Mouse (Mus musculus) limb, embryonic 11.5 days (tissue): ENCODE data around the gene 4921507P07Rik. TPM values are rescaled to one million over a fixed set of nuclear protein-coding genes. Genes with fewer than 3 reads are reported as not detected.
"Not testable (repeated sequence)": the region's sequence is repeated elsewhere in the genome, so short reads cannot be mapped to it uniquely, and the experiment has no call there.

ENCODE experiments used
- ATAC-seq: fragments of 200-750 bp; cut with Nextera tagmentation; 2 replicates; pipeline ENCODE4 v1.8.0; 2017; ENCODE audit warnings: low read depth; ENCODE audit not compliant: insufficient number of reproducible peaks, low FRiP score, low TSS enrichment
- DNase-seq: peaks from one replicate; pipeline ENCODE4 v3.0.0-alpha.2; 2015; ENCODE audit warnings: low spot score
- H3K27ac ChIP-seq: fragments of 300-500 bp; sonication (generic); replicated peaks from 2 replicates; pipeline ENCODE4 v1.5.1; 2014; ENCODE audit warnings: low read depth, mild to moderate bottlenecking, low read length
- H3K27me3 ChIP-seq: fragments of 300-500 bp; sonication (generic); 2 replicates; pipeline ENCODE4 v1.6.1; 2014; ENCODE audit warnings: mild to moderate bottlenecking, low read length, mixed read lengths; ENCODE audit not compliant: control insufficient read depth, insufficient read depth
- H3K36me3 ChIP-seq: fragments of 300-500 bp; sonication (generic); 2 replicates; pipeline ENCODE4 v1.6.1; 2014; ENCODE audit warnings: mild to moderate bottlenecking, low read length, moderate library complexity, mixed read lengths; ENCODE audit not compliant: control insufficient read depth, insufficient read depth
- H3K4me1 ChIP-seq: fragments of 300-500 bp; sonication (generic); 2 replicates; pipeline ENCODE4 v1.6.1; 2014; ENCODE audit warnings: low read length, mixed read lengths; ENCODE audit not compliant: control insufficient read depth, insufficient read depth
- H3K4me2 ChIP-seq: fragments of 300-500 bp; sonication (generic); 2 replicates; pipeline ENCODE4 v1.6.1; 2014; ENCODE audit warnings: low read depth, mild to moderate bottlenecking, moderate library complexity; ENCODE audit not compliant: severe bottlenecking
- H3K4me3 ChIP-seq: fragments of 300-500 bp; sonication (generic); 2 replicates; pipeline ENCODE4 v1.5.1; 2014; ENCODE audit warnings: low read depth, low read length
- H3K9ac ChIP-seq: fragments of 300-500 bp; sonication (generic); 2 replicates; pipeline ENCODE4 v1.6.1; 2014; ENCODE audit warnings: mild to moderate bottlenecking, low read length
- H3K9me3 ChIP-seq: fragments of 300-500 bp; sonication (generic); 2 replicates; pipeline ENCODE4 v1.6.1; 2016; ENCODE audit warnings: low read length; ENCODE audit not compliant: control insufficient read depth
- WGBS: fragments of 180-500 bp; shearing (Covaris S2); extraction: QIAGEN DNeasy Blood & Tissue Kit; methylation state at CpG from one replicate; pipeline ENCODE4 v1.1.7; 2014; 5-methylcytosine and 5-hydroxymethylcytosine counted together
- polyA plus RNA-seq: library from polyadenylated mRNA; unstranded; fragments of >200 nt; fragmentation: Nextera tagmentation; extraction: Ambion mirVana; gene quantifications from 2 replicates; pipeline ENCODE4 v1.2.1, GENCODE M21; 2014

Gene 4921507P07Rik
- polyA plus RNA-seq: 0.45 and 0.75 TPM in 2 replicates

- H3K9me3 ChIP-seq: no peaks in the 10 kb centered on the region
- H3K27ac ChIP-seq: no peak within 1 kb of the TSS
- H3K9ac ChIP-seq: peak within 1 kb of the TSS; percentile 63
- H3K36me3 ChIP-seq: no peaks in the 10 kb centered on the region
- H3K27me3 ChIP-seq: no peaks in the 10 kb centered on the region
- WGBS: under 1% methylated on average over 62 of the region's 62 CpGs
- H3K4me2 ChIP-seq: peak within 1 kb of the TSS; percentile 97
- H3K4me1 ChIP-seq: no peaks in the 10 kb centered on the region
- H3K4me3 ChIP-seq: peak within 1 kb of the TSS; percentile 53
- DNase-seq: peak; percentile 95
- ATAC-seq: peak; percentile 96
Measured at GRCm38 (mm10) chr6:50596301-50597211, at the start of gene 4921507P07Rik. Gene 4921507P07Rik, minus strand, starts transcription at chr6:50596632.

GRCm38 (mm10) chr6:50644701-50645100 is 48.3 kb upstream of the 4921507P07Rik start:
- H3K36me3 ChIP-seq: no peaks in the 10 kb centered on the region
- no peaks in the 10 kb centered on the region for H3K9me3 ChIP-seq
- DNase-seq: no peak
- no peak for ATAC-seq
- no peak overlapping the region for H3K4me3 ChIP-seq
- no peak overlapping the region for H3K4me2 ChIP-seq
- no peaks in the 10 kb centered on the region for H3K27me3 ChIP-seq
- no peak overlapping the region for H3K9ac ChIP-seq
- no peak overlapping the region for H3K27ac ChIP-seq
- peaks cover 5% of the 10 kb centered on the region for H3K4me1 ChIP-seq
- WGBS: 69% methylated on average over 3 of the region's 3 CpGs

- peak; percentile 56 for DNase-seq
- no peak for ATAC-seq
- WGBS: 48% methylated on average over 5 of the region's 5 CpGs
- Histone ChIP-seq H3K9ac (no peak overlapping the region), H3K4me2 (no peak overlapping the region), H3K4me1 (peaks cover 5% of the 10 kb centered on the region; the same call in 1 of the 2 replicates), H3K9me3 (no peaks in the 10 kb centered on the region), H3K4me3 (no peak overlapping the region), H3K36me3 (no peaks in the 10 kb centered on the region), H3K27ac (no peak overlapping the region), H3K27me3 (no peaks in the 10 kb centered on the region)
Measured at GRCm38 (mm10) chr6:50641898-50642297, 45.5 kb upstream of the 4921507P07Rik start.

- H3K9me3 ChIP-seq: no peaks in the 10 kb centered on the region
- no peak overlapping the region for H3K9ac ChIP-seq
- 80% methylated on average over 4 of the region's 4 CpGs for WGBS
- H3K4me3 ChIP-seq: no peak overlapping the region
- H3K4me1 ChIP-seq: peaks cover 5% of the 10 kb centered on the region; the same call in 1 of the 2 replicates
- DNase-seq: no peak
- no peak overlapping the region for H3K4me2 ChIP-seq
- no peak for ATAC-seq
- H3K36me3 ChIP-seq: no peaks in the 10 kb centered on the region
- no peak overlapping the region for H3K27ac ChIP-seq
- no peaks in the 10 kb centered on the region for H3K27me3 ChIP-seq
Measured at GRCm38 (mm10) chr6:50640377-50640776, 43.9 kb upstream of the 4921507P07Rik start.

GRCm38 (mm10) chr6:50639656-50640055 is 43.2 kb upstream of the 4921507P07Rik start:
- no peaks in the 10 kb centered on the region for H3K27me3 ChIP-seq
- peaks cover 5% of the 10 kb centered on the region; the same call in 1 of the 2 replicates for H3K4me1 ChIP-seq
- H3K9me3 ChIP-seq: no peaks in the 10 kb centered on the region
- no peak overlapping the region for H3K27ac ChIP-seq
- ATAC-seq (no peak), DNase-seq (no peak)
- 31% methylated on average over 2 of the region's 2 CpGs for WGBS
- H3K4me2 ChIP-seq: no peak overlapping the region
- no peak overlapping the region for H3K4me3 ChIP-seq
- H3K36me3 ChIP-seq: no peaks in the 10 kb centered on the region
- no peak overlapping the region for H3K9ac ChIP-seq

GRCm38 (mm10) chr6:50626170-50626569 is 29.7 kb upstream of the 4921507P07Rik start:
- not testable (repeated sequence) for H3K4me1 ChIP-seq, H3K4me3 ChIP-seq, H3K9ac ChIP-seq, DNase-seq, H3K27ac ChIP-seq, ATAC-seq, H3K4me2 ChIP-seq, H3K27me3 ChIP-seq, H3K36me3 ChIP-seq, H3K9me3 ChIP-seq
- WGBS: 71% methylated on average over 2 of the region's 2 CpGs

GRCm38 (mm10) chr6:50618273-50618672 is 21.8 kb upstream of the 4921507P07Rik start:
- not testable (repeated sequence) for H3K9ac ChIP-seq, H3K27ac ChIP-seq, H3K4me1 ChIP-seq, H3K36me3 ChIP-seq, H3K9me3 ChIP-seq, DNase-seq, ATAC-seq, H3K27me3 ChIP-seq, H3K4me3 ChIP-seq, H3K4me2 ChIP-seq
- WGBS: 84% methylated on average over 1 of the region's 1 CpGs

GRCm38 (mm10) chr6:50601620-50602019 is 5.2 kb upstream of the 4921507P07Rik start:
- peak; percentile 76 for DNase-seq
- H3K4me2 ChIP-seq: no peak overlapping the region
- 38% methylated on average over 4 of the region's 4 CpGs for WGBS
- H3K27ac ChIP-seq: no peak overlapping the region
- no peaks in the 10 kb centered on the region for H3K27me3 ChIP-seq
- no peak overlapping the region for H3K4me3 ChIP-seq
- H3K9me3 ChIP-seq: no peaks in the 10 kb centered on the region
- H3K36me3 ChIP-seq: no peaks in the 10 kb centered on the region
- no peak overlapping the region for H3K9ac ChIP-seq
- ATAC-seq: no peak
- H3K4me1 ChIP-seq: no peaks in the 10 kb centered on the region
